ENCODE assay signal across 23 mouse cellular contexts in genomic region chr17:49275916-49276315, GRCm38 (mm10).
"Had no signal": no experiment of that assay in that cellular context is flagged by ENCODE, and none has a peak within 500 bp of the region (broad histone marks: within the 10 kb centered on the region; RNA-seq: fewer than 3 reads in every experiment).

No protein-coding gene starts in this region.

- H3K4me1 ChIP-seq: heart, embryonic 12.5 days; liver, embryonic 12.5 days had no signal

- H3K4me2 ChIP-seq: heart, embryonic 12.5 days; hindbrain, embryonic 12.5 days; hindbrain, embryonic 14.5 days; kidney, embryonic 15.5 days; limb, embryonic 13.5 days; limb, embryonic 15.5 days; liver, embryonic 12.5 days had no signal

- H3K4me3 ChIP-seq: heart, embryonic 12.5 days; hindbrain, embryonic 12.5 days; kidney, embryonic 15.5 days; left cerebral cortex, adult 2 months; limb, embryonic 13.5 days; limb, embryonic 15.5 days; liver, embryonic 12.5 days had no signal

- ATAC-seq: forebrain, postnatal 0 days; hindbrain, embryonic 16.5 days; intestine, embryonic 16.5 days; liver, embryonic 12.5 days had no signal

- H3K27me3 ChIP-seq: hindbrain, embryonic 12.5 days; kidney, embryonic 15.5 days; limb, embryonic 13.5 days; liver, embryonic 12.5 days had no signal

- DNase-seq: forebrain, postnatal 0 days; gastrocnemius, postnatal 14 days; gastrocnemius, postnatal 36 days; heart, adult 18-20 months; heart, postnatal 10 days; heart, postnatal 36 days; kidney, adult 11 months; kidney, adult 2 months; kidney, adult 9 months; kidney, postnatal 14 days; kidney, postnatal 36 days had no signal

- H3K36me3 ChIP-seq: heart, embryonic 12.5 days; hindbrain, embryonic 12.5 days; kidney, embryonic 15.5 days; limb, embryonic 13.5 days; limb, embryonic 15.5 days; liver, embryonic 12.5 days had no signal

- H3K9ac ChIP-seq: forebrain, postnatal 0 days; heart, embryonic 12.5 days; hindbrain, embryonic 12.5 days; hindbrain, embryonic 14.5 days; kidney, embryonic 15.5 days; limb, embryonic 13.5 days; limb, embryonic 15.5 days; liver, embryonic 12.5 days; liver, embryonic 14.5 days had no signal

- H3K27ac ChIP-seq: hindbrain, embryonic 12.5 days; hindbrain, embryonic 14.5 days; kidney, embryonic 15.5 days; kidney, postnatal 0 days; left cerebral cortex, adult 2 months; limb, embryonic 13.5 days; limb, embryonic 15.5 days; liver, embryonic 12.5 days; liver, embryonic 14.5 days had no signal

- H3K9me3 ChIP-seq: heart, embryonic 12.5 days; hindbrain, embryonic 12.5 days; kidney, embryonic 15.5 days; limb, embryonic 13.5 days; limb, embryonic 15.5 days; liver, embryonic 12.5 days had no signal
